Mouse (Mus musculus) forebrain, embryonic 10.5 days (tissue): ENCODE measurements around the gene Zfyve28. TPM values are rescaled to one million over a fixed set of nuclear protein-coding genes. Genes with fewer than 3 reads are reported as not detected.

Experiments used
- DNase-seq: peaks from one replicate; pipeline ENCODE4 v3.0.0-alpha.2; 2017; ENCODE audit warnings: low spot score; ENCODE audit errors: extremely low spot score
- H3K27ac ChIP-seq: fragments of 300-500 bp; sonication (generic); 2 replicates; pipeline ENCODE4 v1.5.1; 2016; ENCODE audit warnings: mild to moderate bottlenecking
- H3K27me3 ChIP-seq: fragments of 300-500 bp; sonication (generic); 2 replicates; pipeline ENCODE4 v1.6.1; 2016; ENCODE audit warnings: mild to moderate bottlenecking; ENCODE audit not compliant: poor library complexity, severe bottlenecking
- H3K36me3 ChIP-seq: fragments of 300-500 bp; sonication (generic); replicated peaks from 2 replicates; pipeline ENCODE4 v1.6.1; 2016; ENCODE audit warnings: mild to moderate bottlenecking, moderate library complexity
- H3K4me1 ChIP-seq: fragments of 300-500 bp; sonication (generic); 2 replicates; pipeline ENCODE4 v1.6.1; 2016
- H3K4me3 ChIP-seq: fragments of 300-500 bp; sonication (generic); 2 replicates; pipeline ENCODE4 v1.5.1; 2016; ENCODE audit warnings: mild to moderate bottlenecking, moderate library complexity
- H3K9me3 ChIP-seq: fragments of 300-500 bp; sonication (generic); 2 replicates; pipeline ENCODE4 v1.6.1; 2016; ENCODE audit warnings: mild to moderate bottlenecking, moderate library complexity
- WGBS: fragments of 180-500 bp; shearing (Covaris S2); methylation state at CpG from one replicate; pipeline ENCODE4 v1.1.7; 2016; 5-methylcytosine and 5-hydroxymethylcytosine counted together
- polyA plus RNA-seq: library from polyadenylated mRNA; unstranded; fragments of >200 nt; fragmentation: Nextera tagmentation; extraction: Ambion mirVana; gene quantifications from 2 replicates; pipeline ENCODE4 v1.2.1, GENCODE M21; 2016

Zfyve28 gene
- polyA plus RNA-seq, 1 experiment from 2014 or later: 1.1 TPM

GRCm38 (mm10) chr5:34259172-34259816 is 29.0 kb downstream of the Zfyve28 start:
- peaks cover 8% of the 10 kb centered on the region; the same call in 1 of the 2 replicates for H3K4me1 ChIP-seq
- H3K9me3 ChIP-seq: no peaks in the 10 kb centered on the region
- H3K27me3 ChIP-seq: no peaks in the 10 kb centered on the region
- WGBS: 67% methylated on average over 3 of the region's 3 CpGs
- H3K36me3 ChIP-seq: no peaks in the 10 kb centered on the region
- H3K27ac ChIP-seq: 0 out of 2 replicates have a peak overlapping the region, but pooled peaks have one; percentile 20
- DNase-seq: no peak
- H3K4me3 ChIP-seq: no peak overlapping the region

- Histone ChIP-seq H3K4me1 (peaks cover 44% of the 10 kb centered on the region), H3K36me3 (no peaks in the 10 kb centered on the region), H3K27ac (no peak overlapping the region), H3K27me3 (no peaks in the 10 kb centered on the region), H3K4me3 (no peak overlapping the region), H3K9me3 (no peaks in the 10 kb centered on the region)
- WGBS: 88% methylated on average over 3 of the region's 3 CpGs
- DNase-seq: no peak
Measured at GRCm38 (mm10) chr5:34255189-34255588, 33.1 kb downstream of the Zfyve28 start.

- H3K4me1 ChIP-seq: peaks cover 51% of the 10 kb centered on the region
- H3K27ac ChIP-seq: no peak overlapping the region
- 81% methylated on average over 8 of the region's 8 CpGs for WGBS
- no peak overlapping the region for H3K4me3 ChIP-seq
- DNase-seq: no peak
- H3K9me3 ChIP-seq: no peaks in the 10 kb centered on the region
- no peaks in the 10 kb centered on the region for H3K36me3 ChIP-seq
- no peaks in the 10 kb centered on the region for H3K27me3 ChIP-seq
Measured at GRCm38 (mm10) chr5:34254309-34254708, 33.9 kb downstream of the Zfyve28 start.

DNA sequence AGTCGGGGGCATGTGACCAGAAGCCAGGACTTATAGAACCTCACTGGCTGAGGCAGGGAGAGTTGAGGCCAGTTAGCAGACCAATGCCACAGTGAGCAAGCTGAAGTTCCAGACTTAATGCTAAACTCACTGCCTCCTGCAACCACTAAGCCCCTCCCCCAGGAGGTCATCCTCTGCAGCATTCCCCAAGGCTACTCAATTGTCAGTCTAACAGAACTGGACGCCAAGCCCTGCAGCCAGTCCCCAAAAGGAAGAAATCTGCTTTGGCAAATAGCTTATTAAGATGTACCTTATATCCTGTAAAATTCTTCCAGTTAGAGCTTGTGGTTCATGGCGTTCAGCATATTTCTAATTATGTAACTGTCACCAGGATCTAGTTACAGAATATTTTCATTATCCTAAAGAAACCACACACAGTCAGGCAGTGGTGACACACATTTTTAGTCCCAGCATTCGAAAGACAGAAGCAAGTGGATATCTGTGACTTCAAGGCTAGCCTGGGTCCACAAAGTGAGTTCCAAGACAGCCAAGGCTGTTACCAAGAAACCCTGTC is 35.2 kb downstream of the Zfyve28 start:
- H3K4me1 ChIP-seq: peaks cover 47% of the 10 kb centered on the region
- DNase-seq: no peak
- 59% methylated on average over 4 of the region's 4 CpGs for WGBS
- H3K9me3 ChIP-seq: no peaks in the 10 kb centered on the region
- H3K36me3 ChIP-seq: no peaks in the 10 kb centered on the region
- no peaks in the 10 kb centered on the region for H3K27me3 ChIP-seq
- no peak overlapping the region for H3K4me3 ChIP-seq
- 0 out of 2 replicates have a peak overlapping the region, but pooled peaks have one; percentile 6 for H3K27ac ChIP-seq

DNA sequence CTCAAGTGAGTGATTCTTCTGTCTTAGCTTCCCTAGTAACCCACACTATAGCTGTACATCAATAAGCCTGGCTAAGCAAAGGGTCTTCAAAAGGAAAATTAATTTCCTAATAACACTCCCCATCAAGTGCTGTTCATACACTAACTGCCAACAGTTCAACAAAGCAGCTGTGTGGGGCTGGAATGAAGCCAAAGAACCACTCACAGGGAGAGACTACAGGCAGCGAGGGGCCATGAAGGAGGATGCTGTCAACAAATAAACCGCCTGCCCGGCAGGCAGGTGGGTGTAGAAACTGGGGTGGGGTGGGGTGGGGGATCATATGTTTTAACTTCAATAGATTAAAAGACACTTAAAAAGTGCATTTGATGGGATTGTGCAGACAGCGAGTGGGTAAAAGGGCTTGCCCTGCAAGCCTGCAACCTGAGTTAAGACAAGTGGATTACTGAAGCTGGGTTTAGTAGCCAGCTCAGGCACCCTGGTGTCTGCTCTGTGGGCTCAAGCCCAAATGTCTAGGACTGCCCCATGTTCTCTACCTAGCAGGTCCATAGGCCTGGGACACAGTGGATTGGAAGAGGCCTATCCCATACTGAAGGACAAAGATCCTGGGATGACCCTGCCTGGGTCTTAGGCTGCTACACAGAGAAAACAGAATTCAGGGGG is 35.8 kb downstream of the Zfyve28 start:
- Histone ChIP-seq H3K27ac (0 out of 2 replicates have a peak overlapping the region, but pooled peaks have one; percentile 6), H3K9me3 (no peaks in the 10 kb centered on the region), H3K4me3 (no peak overlapping the region), H3K4me1 (peaks cover 44% of the 10 kb centered on the region), H3K36me3 (no peaks in the 10 kb centered on the region), H3K27me3 (no peaks in the 10 kb centered on the region)
- WGBS: 60% methylated on average over 4 of the region's 4 CpGs
- DNase-seq: no peak

- H3K9me3 ChIP-seq: no peaks in the 10 kb centered on the region
- H3K4me1 ChIP-seq: peaks cover 44% of the 10 kb centered on the region
- WGBS: 63% methylated on average over 4 of the region's 4 CpGs
- no peaks in the 10 kb centered on the region for H3K27me3 ChIP-seq
- DNase-seq: no peak
- peak overlapping the region; percentile 72; the same call in 1 of the 2 replicates for H3K27ac ChIP-seq
- H3K36me3 ChIP-seq: no peaks in the 10 kb centered on the region
- no peak overlapping the region for H3K4me3 ChIP-seq
Measured at GRCm38 (mm10) chr5:34251794-34252193, 36.5 kb downstream of the Zfyve28 start.

DNA sequence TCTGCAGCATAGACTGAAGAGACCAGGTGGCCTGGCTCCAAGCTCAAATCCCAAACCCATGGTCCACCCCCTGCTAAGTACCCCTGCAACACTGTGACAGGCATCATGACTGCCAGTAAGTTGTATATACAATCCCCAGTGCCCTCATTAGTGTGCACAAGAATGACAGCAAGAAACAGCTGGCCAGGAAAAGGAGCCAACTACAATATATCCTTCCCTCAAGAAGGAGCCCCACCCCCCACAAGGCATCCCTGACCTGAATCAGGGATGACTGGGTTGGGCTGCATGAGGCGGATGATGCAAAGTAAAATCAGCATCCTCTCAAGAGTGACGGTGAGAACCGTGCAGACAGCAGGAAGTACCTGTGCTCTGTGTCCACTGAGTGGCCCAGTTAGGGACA is 38.2 kb downstream of the Zfyve28 start:
- H3K4me3 ChIP-seq: no peak overlapping the region
- no peak for DNase-seq
- H3K27me3 ChIP-seq: no peaks in the 10 kb centered on the region
- no peaks in the 10 kb centered on the region for H3K36me3 ChIP-seq
- H3K27ac ChIP-seq: no peak overlapping the region
- peaks cover 44% of the 10 kb centered on the region for H3K4me1 ChIP-seq
- no peaks in the 10 kb centered on the region for H3K9me3 ChIP-seq
- 83% methylated on average over 3 of the region's 3 CpGs for WGBS

GRCm38 (mm10) chr5:34249132-34249531 is 39.1 kb downstream of the Zfyve28 start:
- no peak for DNase-seq
- no peak overlapping the region for H3K4me3 ChIP-seq
- H3K4me1 ChIP-seq: peaks cover 41% of the 10 kb centered on the region
- H3K27me3 ChIP-seq: no peaks in the 10 kb centered on the region
- 85% methylated on average over 4 of the region's 4 CpGs for WGBS
- H3K36me3 ChIP-seq: no peaks in the 10 kb centered on the region
- no peaks in the 10 kb centered on the region for H3K9me3 ChIP-seq
- no peak overlapping the region for H3K27ac ChIP-seq

DNA sequence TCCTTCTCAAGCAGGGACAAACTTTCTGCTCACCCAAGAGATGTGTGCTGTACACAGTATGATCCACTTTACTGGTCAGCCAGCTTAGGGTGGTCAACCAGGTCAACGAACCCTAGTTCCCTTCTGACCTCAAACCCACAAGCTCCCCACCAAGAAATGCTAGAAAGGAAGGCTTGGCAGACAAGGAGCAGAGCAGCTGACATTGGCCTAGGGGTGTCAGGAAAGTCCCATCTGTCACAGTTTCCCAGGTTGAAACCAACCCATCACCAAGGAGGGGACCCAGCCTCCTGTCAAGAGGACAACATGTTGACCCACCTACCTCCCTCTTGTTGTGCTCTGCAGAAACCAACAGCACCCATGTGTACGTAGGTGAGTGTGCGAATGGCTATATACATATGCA is 41.8 kb downstream of the Zfyve28 start:
- Histone ChIP-seq H3K27ac (no peak overlapping the region), H3K9me3 (no peaks in the 10 kb centered on the region), H3K36me3 (no peaks in the 10 kb centered on the region), H3K4me3 (no peak overlapping the region), H3K27me3 (no peaks in the 10 kb centered on the region), H3K4me1 (peaks cover 34% of the 10 kb centered on the region)
- 92% methylated on average over 3 of the region's 3 CpGs for WGBS
- no peak for DNase-seq

DNA sequence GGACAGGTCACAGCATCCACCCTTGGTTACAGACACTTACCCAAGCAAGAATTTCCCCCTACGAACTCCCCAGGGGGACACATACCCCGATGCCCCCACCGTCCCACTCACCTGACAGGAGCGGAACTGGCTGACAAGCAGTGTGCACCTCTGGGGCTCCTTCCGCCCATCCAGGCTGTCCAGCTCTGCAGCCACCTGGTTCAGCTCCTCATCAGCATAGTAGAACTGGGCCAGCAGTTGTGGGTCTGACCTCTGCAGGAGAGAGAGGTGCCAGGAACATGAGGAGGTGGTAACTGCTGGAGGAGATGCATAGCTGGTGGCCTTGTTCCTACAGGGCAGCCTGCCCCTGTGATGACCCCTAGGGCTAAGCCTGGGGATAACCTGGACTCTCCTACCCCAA is 45.2 kb downstream of the Zfyve28 start:
- Histone ChIP-seq H3K27me3 (no peaks in the 10 kb centered on the region), H3K4me3 (no peak overlapping the region), H3K9me3 (no peaks in the 10 kb centered on the region), H3K4me1 (peaks cover 14% of the 10 kb centered on the region), H3K27ac (0 out of 2 replicates have a peak overlapping the region, but pooled peaks have one; percentile 20), H3K36me3 (no peaks in the 10 kb centered on the region)
- no peak for DNase-seq
- 88% methylated on average over 5 of the region's 5 CpGs for WGBS

- no peaks in the 10 kb centered on the region for H3K27me3 ChIP-seq
- peaks cover 14% of the 10 kb centered on the region for H3K4me1 ChIP-seq
- no peak for DNase-seq
- no peaks in the 10 kb centered on the region for H3K9me3 ChIP-seq
- H3K36me3 ChIP-seq: no peaks in the 10 kb centered on the region
- H3K4me3 ChIP-seq: no peak overlapping the region
- H3K27ac ChIP-seq: peak overlapping the region; percentile 20; the same call in 1 of the 2 replicates
- WGBS: 63% methylated on average over 15 of the region's 15 CpGs
Measured at GRCm38 (mm10) chr5:34242224-34242963, 45.9 kb downstream of the Zfyve28 start.

DNA sequence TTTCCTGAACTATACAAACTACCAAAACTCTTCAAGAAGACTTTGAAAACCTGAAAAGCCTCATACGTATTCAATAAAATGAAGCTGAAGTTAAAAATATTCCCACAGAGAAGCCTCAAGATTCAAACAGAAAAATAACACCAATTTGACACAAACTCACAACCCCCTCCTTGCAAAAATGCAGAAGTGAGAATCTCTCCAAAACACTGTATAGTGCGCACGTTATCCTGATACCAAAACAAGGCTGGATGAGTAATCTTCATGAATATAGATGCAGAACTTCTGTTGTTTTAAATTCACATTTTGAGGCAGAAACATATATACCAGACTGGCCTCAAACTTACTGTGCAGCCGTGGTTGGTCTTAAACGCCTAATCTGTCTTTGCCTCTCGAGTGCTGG is 49.8 kb downstream of the Zfyve28 start:
- Histone ChIP-seq H3K27me3 (no peaks in the 10 kb centered on the region), H3K4me3 (no peak overlapping the region), H3K9me3 (no peaks in the 10 kb centered on the region), H3K27ac (no peak overlapping the region), H3K36me3 (no peaks in the 10 kb centered on the region), H3K4me1 (peaks cover 14% of the 10 kb centered on the region)
- 95% methylated on average over 6 of the region's 6 CpGs for WGBS
- DNase-seq: no peak
